Mouse (Mus musculus) thymus, adult 2 months (tissue): ENCODE measurements at regions not wholly inside any gene's neighbourhood (a gene's known extent, or its start where the extent isn't known, plus 50 kb on each side); places are given as distances from the start of the nearest gene placed in this dataset.

Experiments used
- CTCF ChIP-seq: fragments of 200-500 bp; IDR thresholded peaks from 2 replicates; pipeline ENCODE4 v1.5.1; 2012; ENCODE audit warnings: mild to moderate bottlenecking, control low read depth, low read length, moderate library complexity, borderline replicate concordance; ENCODE audit not compliant: control insufficient read depth, poor library complexity, insufficient read depth; ENCODE audit errors: extremely low read depth
- POLR2A ChIP-seq: fragments of 200-500 bp; IDR thresholded peaks from 2 replicates; pipeline ENCODE4 v1.6.1; 2012; ENCODE audit warnings: mild to moderate bottlenecking, low read length, control low read depth, moderate library complexity; ENCODE audit not compliant: control insufficient read depth, poor library complexity, insufficient read depth; ENCODE audit errors: extremely low read depth

GRCm38 (mm10) chr6:100421706-100422578, 134.7 kb upstream of the Rybp start:
- TF ChIP-seq CTCF (no peak), POLR2A (no peak)
